Mouse (Mus musculus): ENCODE measurements around the gene Olfr291. TPM values are rescaled to one million over a fixed set of nuclear protein-coding genes. Genes with fewer than 3 reads are reported as not detected.

The Olfr291 gene
- not detected in 2 replicates for polyA plus RNA-seq (2015; fragmentation: Nextera tagmentation; extraction: Ambion mirVana)

- no peak for ATAC-seq (ENCODE audit: low read depth)
- H3K4me1 ChIP-seq (replicated peaks): no peaks in the 10 kb centered on the region
- H3K27me3 ChIP-seq: no peaks in the 10 kb centered on the region
- no peaks in the 10 kb centered on the region for H3K9me3 ChIP-seq
- H3K4me3 ChIP-seq: no peak within 1 kb of the TSS
- H3K9ac ChIP-seq: no peak within 1 kb of the TSS
- no peak within 1 kb of the TSS for H3K27ac ChIP-seq (replicated peaks)
- WGBS: 81% methylated on average over 2 of the region's 2 CpGs
- H3K4me2 ChIP-seq: no peak within 1 kb of the TSS
- H3K36me3 ChIP-seq: no peaks in the 10 kb centered on the region
Observed at GRCm38 (mm10) chr7:84853253-84853652, at the start of gene Olfr291. Gene Olfr291, plus strand, starts transcription at chr7:84853553.

DNA sequence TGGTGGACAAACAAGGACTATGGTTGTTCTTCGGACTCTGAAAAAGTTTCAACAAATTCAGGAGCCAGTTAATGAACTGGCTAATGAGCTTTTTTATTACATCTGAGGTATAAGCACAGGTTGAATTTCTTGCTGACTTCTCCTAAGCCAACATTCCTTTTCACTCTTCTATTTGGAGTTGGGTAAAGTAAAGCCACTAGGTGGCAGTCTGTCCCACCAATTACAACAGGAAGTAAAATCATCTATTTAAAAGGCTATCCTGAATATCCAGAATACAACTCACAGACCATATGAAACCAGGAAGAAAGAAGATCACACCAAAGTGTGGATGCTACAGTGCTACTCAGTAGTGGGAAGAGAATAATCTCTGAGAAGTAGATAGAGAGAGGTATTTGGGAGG is 48.1 kb upstream of the Olfr291 start:
- Histone ChIP-seq H3K4me3 (no peak overlapping the region), H3K9me3 (no peaks in the 10 kb centered on the region), H3K27me3 (no peaks in the 10 kb centered on the region), H3K9ac (no peak overlapping the region), H3K36me3 (no peaks in the 10 kb centered on the region), H3K4me2 (no peak overlapping the region), H3K27ac (replicated peaks) (no peak overlapping the region), H3K4me1 (replicated peaks) (no peaks in the 10 kb centered on the region)
- ATAC-seq (ENCODE audit: low read depth): no peak
- 49% methylated on average over 1 of the region's 1 CpGs for WGBS

DNA sequence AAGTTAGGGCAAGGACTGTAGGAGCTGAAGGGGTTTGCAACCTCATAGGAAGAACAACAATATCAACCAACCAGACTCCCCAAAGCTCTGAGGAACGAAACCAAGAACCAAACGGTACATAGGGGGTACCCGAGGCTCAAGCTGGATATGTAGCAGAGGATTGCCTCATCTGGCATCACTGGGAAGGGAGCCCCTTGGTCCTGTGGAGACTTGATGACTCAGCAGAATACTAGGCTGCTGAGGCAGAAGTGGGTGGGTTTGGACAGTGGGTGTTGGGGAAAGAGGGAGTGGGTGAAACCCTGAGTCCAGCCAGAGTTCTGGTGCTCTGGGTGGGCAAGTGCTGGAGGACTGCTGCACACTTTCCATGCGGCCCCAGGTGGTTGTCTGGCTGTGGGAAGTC is 47.2 kb upstream of the Olfr291 start:
- Histone ChIP-seq H3K4me3 (no peak overlapping the region), H3K27ac (replicated peaks) (no peak overlapping the region), H3K4me2 (no peak overlapping the region), H3K9ac (no peak overlapping the region), H3K4me1 (replicated peaks) (no peaks in the 10 kb centered on the region), H3K27me3 (no peaks in the 10 kb centered on the region), H3K9me3 (no peaks in the 10 kb centered on the region), H3K36me3 (no peaks in the 10 kb centered on the region)
- 88% methylated on average over 4 of the region's 4 CpGs for WGBS
- no peak for ATAC-seq (ENCODE audit: low read depth)

- Histone ChIP-seq H3K4me1 (replicated peaks) (no peaks in the 10 kb centered on the region), H3K27ac (replicated peaks) (no peak overlapping the region), H3K4me3 (no peak overlapping the region), H3K36me3 (no peaks in the 10 kb centered on the region), H3K9me3 (no peaks in the 10 kb centered on the region), H3K27me3 (no peaks in the 10 kb centered on the region), H3K9ac (no peak overlapping the region), H3K4me2 (no peak overlapping the region)
- ATAC-seq (ENCODE audit: low read depth): no peak
- 65% methylated on average over 1 of the region's 1 CpGs for WGBS
Observed at GRCm38 (mm10) chr7:84884530-84884929, 31.2 kb downstream of the Olfr291 start.

Other genes with a start within 250 kb of the Olfr291 start
- gene Fah, start 246.8 kb upstream of the Olfr291 start, polyA plus RNA-seq (2015; fragmentation: Nextera tagmentation; extraction: Ambion mirVana): 5.4 and 7.2 TPM in 2 replicates
- gene Zfand6, start 163.6 kb upstream of the Olfr291 start, polyA plus RNA-seq (2015; fragmentation: Nextera tagmentation; extraction: Ambion mirVana): 227 and 231 TPM in 2 replicates
- not detected in 2 replicates for gene Vmn2r65, start 110.6 kb downstream of the Olfr291 start, polyA plus RNA-seq (2015; fragmentation: Nextera tagmentation; extraction: Ambion mirVana)
- not detected in 2 replicates for gene Vmn2r66, start 158.7 kb downstream of the Olfr291 start, polyA plus RNA-seq (2015; fragmentation: Nextera tagmentation; extraction: Ambion mirVana)

Data from neural tube, embryonic 13.5 days (tissue).